Mouse (Mus musculus): ENCODE measurements around the gene Anp32a. TPM values are rescaled to one million over a fixed set of nuclear protein-coding genes. Genes with fewer than 3 reads are reported as not detected.

Anp32a gene
- total and polyA plus RNA-seq, 3 experiments = 182 to 516 (median 362) TPM

- Histone ChIP-seq H3K9ac (ENCODE audit: control insufficient read depth, low read depth, low read length, poor library complexity, severe bottlenecking) (no peak overlapping the region), H3K27me3 (ENCODE audit: control insufficient read depth in 1 of 2, insufficient read depth in 2 of 2, low read length in 2 of 2) (no peaks in the 10 kb centered on the region), H3K9me3 (replicated peaks; ENCODE audit: insufficient read depth, low read length) (no peaks in the 10 kb centered on the region), H3K27ac (ENCODE audit: control insufficient read depth, low read depth, low read length) (no peak overlapping the region), H3K4me1 (ENCODE audit: control insufficient read depth in 1 of 2, insufficient read depth in 2 of 2, low read length in 2 of 2) (peaks cover 0 to 19% of the 10 kb centered on the region in 2 experiments; a peak in 2 of 4 replicates), H3K36me3 (ENCODE audit: control insufficient read depth in 1 of 2, insufficient read depth in 2 of 2, low read length in 2 of 2) (peaks cover 5 to 25% of the 10 kb centered on the region in 2 experiments), H3K4me3 (ENCODE audit: control insufficient read depth in 1 of 2, insufficient read depth in 1 of 2, low read depth in 2 of 2, low read length in 2 of 2) (no peak overlapping the region), H3K79me2 (ENCODE audit: control insufficient read depth, insufficient read depth, low read length, poor library complexity) (peaks cover 46% of the 10 kb centered on the region)
- no peak for DNase-seq (ENCODE audit: low read depth, low spot score)
- TF ChIP-seq ZKSCAN1 (IDR thresholded peaks at IDR 0.05; ENCODE audit: low read depth, low read length) (peak; percentile 56; the same call in 1 of the 2 replicates), KAT2A (conservative IDR thresholded peaks at IDR 0.05; ENCODE audit: low read depth, low read length) (no peak)
Observed at GRCm38 (mm10) chr9:62355763-62356162, 14.7 kb downstream of the Anp32a start.

- peaks cover 0 to 19% of the 10 kb centered on the region in 2 experiments; a peak in 2 of 4 replicates for H3K4me1 ChIP-seq (ENCODE audit: control insufficient read depth in 1 of 2, insufficient read depth in 2 of 2, low read length in 2 of 2)
- no peak overlapping the region for H3K4me3 ChIP-seq (ENCODE audit: control insufficient read depth in 1 of 2, insufficient read depth in 1 of 2, low read depth in 2 of 2, low read length in 2 of 2)
- H3K79me2 ChIP-seq (ENCODE audit: control insufficient read depth, insufficient read depth, low read length, poor library complexity) = peaks cover 61% of the 10 kb centered on the region
- DNase-seq (ENCODE audit: low read depth, low spot score) = no peak
- H3K36me3 ChIP-seq (ENCODE audit: control insufficient read depth in 1 of 2, insufficient read depth in 2 of 2, low read length in 2 of 2) = peaks cover 5 to 21% of the 10 kb centered on the region in 2 experiments
- H3K9ac ChIP-seq (ENCODE audit: control insufficient read depth, low read depth, low read length, poor library complexity, severe bottlenecking) = no peak overlapping the region
- no peak overlapping the region for H3K27ac ChIP-seq (ENCODE audit: control insufficient read depth, low read depth, low read length)
- no peaks in the 10 kb centered on the region for H3K27me3 ChIP-seq (ENCODE audit: control insufficient read depth in 1 of 2, insufficient read depth in 2 of 2, low read length in 2 of 2)
- H3K9me3 ChIP-seq (replicated peaks; ENCODE audit: insufficient read depth, low read length) = no peaks in the 10 kb centered on the region
- no peak for TF ChIP-seq POLR2AphosphoS5 (IDR thresholded peaks at IDR 0.05; ENCODE audit: borderline replicate concordance, low read depth, low read length)
- no peak for TF ChIP-seq TAL1 (IDR thresholded peaks at IDR 0.05; ENCODE audit: low read length)
- no peak for TF ChIP-seq GABPA (IDR thresholded peaks at IDR 0.05; ENCODE audit: low read depth, low read length)
- no peak for TF ChIP-seq RCOR1 (IDR thresholded peaks at IDR 0.05; ENCODE audit: low read depth, low read length)
- TF ChIP-seq ZC3H11A (IDR thresholded peaks at IDR 0.05; ENCODE audit: low read depth, low read length) = no peak
Observed at GRCm38 (mm10) chr9:62357593-62357992, 16.5 kb downstream of the Anp32a start.

GRCm38 (mm10) chr9:62358851-62359250 is 17.8 kb downstream of the Anp32a start:
- no peak for DNase-seq (ENCODE audit: low read depth, low spot score)
- Histone ChIP-seq H3K9ac (ENCODE audit: control insufficient read depth, low read depth, low read length, poor library complexity, severe bottlenecking) (no peak overlapping the region), H3K4me1 (ENCODE audit: control insufficient read depth in 1 of 2, insufficient read depth in 2 of 2, low read length in 2 of 2) (peaks cover 0 to 10% of the 10 kb centered on the region in 2 experiments; a peak in 2 of 4 replicates), H3K9me3 (replicated peaks; ENCODE audit: insufficient read depth, low read length) (no peaks in the 10 kb centered on the region), H3K79me2 (ENCODE audit: control insufficient read depth, insufficient read depth, low read length, poor library complexity) (peaks cover 66% of the 10 kb centered on the region), H3K27ac (ENCODE audit: control insufficient read depth, low read depth, low read length) (no peak overlapping the region), H3K4me3 (ENCODE audit: control insufficient read depth in 1 of 2, insufficient read depth in 1 of 2, low read depth in 2 of 2, low read length in 2 of 2) (no peak overlapping the region), H3K27me3 (ENCODE audit: control insufficient read depth in 1 of 2, insufficient read depth in 2 of 2, low read length in 2 of 2) (no peaks in the 10 kb centered on the region), H3K36me3 (ENCODE audit: control insufficient read depth in 1 of 2, insufficient read depth in 2 of 2, low read length in 2 of 2) (peaks cover 5 to 12% of the 10 kb centered on the region in 2 experiments)
- TF ChIP-seq POLR2AphosphoS5 (IDR thresholded peaks at IDR 0.05; ENCODE audit: borderline replicate concordance, low read depth, low read length) = no peak
- TF ChIP-seq TCF12 (IDR thresholded peaks at IDR 0.05; ENCODE audit: low read depth, low read length) = no peak
- no peak for TF ChIP-seq RAD21 (IDR thresholded peaks at IDR 0.05; ENCODE audit: low read depth, low read length)
- no peak for TF ChIP-seq CHD1 (IDR thresholded peaks at IDR 0.05; ENCODE audit: low read depth, low read length)
- no peak for TF ChIP-seq ZC3H11A (IDR thresholded peaks at IDR 0.05; ENCODE audit: low read depth, low read length)
- no peak for TF ChIP-seq MAZ (IDR thresholded peaks at IDR 0.05; ENCODE audit: low read depth, low read length)

All from MEL (cell line).